Mouse (Mus musculus) lung, postnatal 4 days (tissue): ENCODE measurements around the gene Krtap3-3.
"Not testable (repeated sequence)": the region's sequence is repeated elsewhere in the genome, so short reads cannot be mapped to it uniquely, and the experiment has no call there.

Experiments
- DNase-seq, 2 experiments: peaks; one replicate each; pipeline ENCODE4 v3.0.0; 2021

The Krtap3-3 gene

GRCm38 (mm10) chr11:99550765-99551164, at the start of gene Krtap3-3:
Gene Krtap3-3, minus strand, starts transcription at chr11:99550865.
- DNase-seq = no peak

- not testable (repeated sequence) for DNase-seq
Observed at GRCm38 (mm10) chr11:99597742-99598141, 47.1 kb upstream of the Krtap3-3 start, which contains the start of gene Krtap9-3. Gene Krtap9-3, minus strand, starts transcription at chr11:99598105.

GRCm38 (mm10) chr11:99590981-99591380, 40.3 kb upstream of the Krtap3-3 start, which contains the start of gene Krtap1-3:
Gene Krtap1-3, minus strand, starts transcription at chr11:99591339.
- no peak for DNase-seq

- no peak for DNase-seq
Observed at GRCm38 (mm10) chr11:99585096-99585495, 34.4 kb upstream of the Krtap3-3 start.

- no peak for DNase-seq
Observed at GRCm38 (mm10) chr11:99583245-99583704, 32.6 kb upstream of the Krtap3-3 start, which contains the start of gene Krtap1-4. Gene Krtap1-4, minus strand, starts transcription at chr11:99583654.

- no peak for DNase-seq
Observed at GRCm38 (mm10) chr11:99581564-99581963, 30.9 kb upstream of the Krtap3-3 start.

- no peak for DNase-seq
Observed at GRCm38 (mm10) chr11:99581051-99581450, 30.4 kb upstream of the Krtap3-3 start.

- no peak for DNase-seq
Observed at GRCm38 (mm10) chr11:99580636-99581035, 30.0 kb upstream of the Krtap3-3 start, which contains the start of gene Krtap1-5. Gene Krtap1-5, minus strand, starts transcription at chr11:99581016.

GRCm38 (mm10) chr11:99574106-99574505, 23.4 kb upstream of the Krtap3-3 start:
- peak; percentile 73 to 83 for DNase-seq

GRCm38 (mm10) chr11:99573164-99573563, 22.5 kb upstream of the Krtap3-3 start:
- DNase-seq = no peak

- no peak for DNase-seq
Observed at GRCm38 (mm10) chr11:99566530-99566929, 15.9 kb upstream of the Krtap3-3 start, which contains the start of gene Krtap3-1. Gene Krtap3-1, minus strand, starts transcription at chr11:99566630.

- no peak for DNase-seq
Observed at GRCm38 (mm10) chr11:99562580-99562979, 11.9 kb upstream of the Krtap3-3 start.

GRCm38 (mm10) chr11:99559366-99559765, 8.7 kb upstream of the Krtap3-3 start, which contains the start of gene Gm11939:
Gene Gm11939, minus strand, starts transcription at chr11:99559466.
- no peak for DNase-seq

- DNase-seq = no peak
Observed at GRCm38 (mm10) chr11:99557976-99558745, 7.5 kb upstream of the Krtap3-3 start.

GRCm38 (mm10) chr11:99556753-99557152, 6.1 kb upstream of the Krtap3-3 start, which contains the start of gene Krtap3-2:
Gene Krtap3-2, minus strand, starts transcription at chr11:99556853.
- DNase-seq = no peak

GRCm38 (mm10) chr11:99556195-99556594, 5.5 kb upstream of the Krtap3-3 start:
- DNase-seq = no peak

GRCm38 (mm10) chr11:99547892-99548291, 2.8 kb downstream of the Krtap3-3 start:
- no peak for DNase-seq

GRCm38 (mm10) chr11:99539721-99540120, 10.9 kb downstream of the Krtap3-3 start:
- DNase-seq = peak; percentile 6 to 27

- DNase-seq = no peak
Observed at GRCm38 (mm10) chr11:99521288-99521860, 29.3 kb downstream of the Krtap3-3 start, which contains the start of gene Krt39. Gene Krt39, minus strand, starts transcription at chr11:99521338.

GRCm38 (mm10) chr11:99514098-99514497, 36.6 kb downstream of the Krtap3-3 start:
- peak in 1 of 2 experiments; percentile 24 for DNase-seq
